Mouse (Mus musculus): ENCODE data around the gene Zfyve27. TPM values are rescaled to one million over a fixed set of nuclear protein-coding genes. Genes with fewer than 3 reads are reported as not detected.

Zfyve27 gene
- polyA plus RNA-seq, 1 experiment from 2014 or later, result 18.4 TPM

DNA sequence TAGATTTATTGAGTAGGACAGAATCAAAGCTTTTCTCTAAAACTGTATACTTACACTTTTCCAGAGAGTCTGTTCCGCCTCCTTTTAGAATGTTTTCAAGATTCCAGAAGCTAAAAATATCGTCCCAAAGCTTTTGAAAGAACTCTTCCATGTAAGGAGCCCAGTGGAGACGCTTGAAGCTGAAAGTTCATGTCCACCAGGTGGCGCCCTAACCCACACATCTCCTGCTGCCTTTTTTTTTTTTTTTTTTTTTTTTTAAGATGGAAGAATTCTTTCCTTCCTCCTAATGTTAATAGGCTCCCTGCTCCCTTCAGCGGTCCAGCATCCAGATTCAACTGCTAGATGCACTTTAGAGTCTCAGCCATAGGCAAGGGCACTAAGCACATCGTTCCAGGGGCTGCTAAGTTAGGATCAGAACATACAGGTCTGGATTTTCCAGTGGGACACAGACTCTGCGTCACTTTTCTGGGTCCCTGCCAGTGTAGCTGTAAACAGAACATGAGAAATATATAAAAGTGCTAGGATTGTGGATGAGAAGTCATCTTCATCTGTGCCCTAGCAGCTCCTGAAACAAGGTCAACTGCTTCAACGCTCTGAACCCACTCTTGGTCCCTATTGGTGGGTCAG is 19.1 kb upstream of the Zfyve27 start:
- Histone ChIP-seq H3K4me1 (replicated peaks) (peaks cover 34% of the 10 kb centered on the region), H3K9ac (no peak overlapping the region), H3K4me3 (no peak overlapping the region), H3K36me3 (no peaks in the 10 kb centered on the region), H3K4me2 (peak overlapping the region; percentile 16; the same call in 1 of the 2 replicates), H3K27me3 (no peaks in the 10 kb centered on the region), H3K9me3 (replicated peaks) (no peaks in the 10 kb centered on the region), H3K27ac (no peak overlapping the region)
- 25% methylated on average over 8 of the region's 8 CpGs for WGBS
- no peak for ATAC-seq (replicated peaks; ENCODE audit: insufficient number of reproducible peaks, insufficient read depth, low FRiP score, low read depth)

DNA sequence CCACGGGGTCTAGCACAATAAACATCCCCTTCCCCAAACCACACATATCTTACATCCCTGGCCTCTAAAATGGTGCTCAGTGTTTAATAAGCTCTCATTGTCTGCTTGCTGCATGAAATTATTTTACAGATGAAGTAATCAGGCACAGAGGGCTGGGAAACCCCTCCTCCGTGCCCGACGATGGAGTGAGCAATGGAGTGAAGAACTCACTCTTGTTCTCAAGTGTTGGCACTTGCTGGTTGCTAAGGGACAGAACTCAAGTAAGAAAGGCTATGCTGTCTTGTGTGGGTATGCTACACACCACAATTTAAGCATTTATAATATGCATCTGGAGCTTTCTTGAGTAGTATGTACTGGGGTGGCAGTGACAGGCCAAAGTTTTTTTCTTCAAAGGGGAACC is 18.5 kb upstream of the Zfyve27 start:
- ATAC-seq (replicated peaks; ENCODE audit: insufficient number of reproducible peaks, insufficient read depth, low FRiP score, low read depth), result no peak
- Histone ChIP-seq H3K9ac (no peak overlapping the region), H3K27ac (no peak overlapping the region)

DNA sequence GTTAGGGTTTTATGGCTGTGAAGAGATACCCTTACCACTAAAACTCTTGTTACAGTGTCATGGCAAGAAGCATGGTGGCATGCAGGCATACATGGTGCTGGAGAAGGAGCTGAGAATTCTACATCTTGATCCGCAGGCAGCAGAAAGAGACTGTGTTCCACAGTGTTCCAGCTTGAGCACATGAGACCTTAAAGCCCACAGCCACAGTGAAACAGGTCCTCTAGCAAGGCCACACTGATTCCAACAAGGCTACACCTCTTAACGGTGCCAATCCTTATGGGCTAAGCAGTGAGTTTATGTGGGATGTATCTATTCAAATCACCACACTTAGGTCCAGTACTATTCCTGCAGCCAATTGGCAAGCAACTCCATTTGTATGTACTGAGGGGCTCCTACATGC is 18.0 kb upstream of the Zfyve27 start:
- Histone ChIP-seq H3K4me1 (replicated peaks) (peaks cover 45% of the 10 kb centered on the region), H3K27me3 (no peaks in the 10 kb centered on the region), H3K4me2 (no peak overlapping the region), H3K9me3 (replicated peaks) (no peaks in the 10 kb centered on the region), H3K4me3 (no peak overlapping the region), H3K36me3 (no peaks in the 10 kb centered on the region), H3K27ac (no peak overlapping the region), H3K9ac (no peak overlapping the region)
- 86% methylated on average over 2 of the region's 2 CpGs for WGBS
- ATAC-seq (replicated peaks; ENCODE audit: insufficient number of reproducible peaks, insufficient read depth, low FRiP score, low read depth), result no peak

More for the DNA sequence above, 18.5 kb upstream of the Zfyve27 start:
- Histone ChIP-seq H3K9me3 (replicated peaks) (no peaks in the 10 kb centered on the region), H3K27me3 (no peaks in the 10 kb centered on the region), H3K4me3 (no peak overlapping the region), H3K4me2 (no peak overlapping the region), H3K36me3 (no peaks in the 10 kb centered on the region), H3K4me1 (replicated peaks) (peaks cover 40% of the 10 kb centered on the region)
- WGBS, result 47% methylated on average over 4 of the region's 4 CpGs

DNA sequence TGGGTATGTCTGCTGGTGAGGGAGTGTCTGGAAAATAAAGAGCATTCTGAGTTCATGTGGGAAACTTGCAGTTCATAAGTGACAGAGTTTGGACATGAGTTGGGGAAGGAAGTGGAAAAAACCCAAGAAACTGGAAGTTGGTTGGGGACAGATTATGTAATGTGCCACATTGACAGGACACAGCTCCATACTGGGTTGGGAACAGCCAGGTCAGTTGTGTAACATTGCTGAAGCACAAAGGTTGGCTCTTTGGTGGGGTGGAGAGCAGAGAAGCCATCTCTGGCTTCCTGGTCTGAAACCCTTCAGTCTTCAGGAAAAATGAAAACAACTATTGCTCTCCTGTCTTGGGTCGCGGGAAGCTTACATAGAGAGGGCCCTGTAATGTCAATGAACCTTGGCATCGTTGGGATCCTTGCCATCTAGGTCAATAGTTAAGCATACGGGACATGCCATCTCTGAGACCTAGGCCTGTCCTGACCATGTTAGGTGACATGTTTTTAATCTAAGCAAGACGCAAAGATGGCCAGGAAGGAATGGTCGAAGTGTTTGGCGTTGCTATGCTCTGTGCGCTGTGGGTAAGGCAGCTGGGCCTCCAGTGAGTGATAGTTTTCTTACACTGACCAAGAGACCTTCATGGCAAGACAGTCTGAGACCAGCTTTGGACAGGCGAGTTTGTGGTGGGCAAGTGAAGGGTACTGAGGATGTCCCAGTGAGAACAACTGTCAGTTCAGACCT is 17.3 kb upstream of the Zfyve27 start:
- no peaks in the 10 kb centered on the region for H3K36me3 ChIP-seq
- H3K9ac ChIP-seq, result peak overlapping the region; percentile 88; the same call in 1 of the 2 replicates
- 88% methylated on average over 9 of the region's 9 CpGs for WGBS
- H3K4me3 ChIP-seq, result peak overlapping the region; percentile 79; the same call in 1 of the 2 replicates
- H3K27me3 ChIP-seq, result no peaks in the 10 kb centered on the region
- peaks cover 52% of the 10 kb centered on the region for H3K4me1 ChIP-seq (replicated peaks)
- peak overlapping the region; percentile 90 for H3K4me2 ChIP-seq
- H3K27ac ChIP-seq, result peak overlapping the region; percentile 91
- no peak for ATAC-seq (replicated peaks; ENCODE audit: insufficient number of reproducible peaks, insufficient read depth, low FRiP score, low read depth)
- H3K9me3 ChIP-seq (replicated peaks), result no peaks in the 10 kb centered on the region

DNA sequence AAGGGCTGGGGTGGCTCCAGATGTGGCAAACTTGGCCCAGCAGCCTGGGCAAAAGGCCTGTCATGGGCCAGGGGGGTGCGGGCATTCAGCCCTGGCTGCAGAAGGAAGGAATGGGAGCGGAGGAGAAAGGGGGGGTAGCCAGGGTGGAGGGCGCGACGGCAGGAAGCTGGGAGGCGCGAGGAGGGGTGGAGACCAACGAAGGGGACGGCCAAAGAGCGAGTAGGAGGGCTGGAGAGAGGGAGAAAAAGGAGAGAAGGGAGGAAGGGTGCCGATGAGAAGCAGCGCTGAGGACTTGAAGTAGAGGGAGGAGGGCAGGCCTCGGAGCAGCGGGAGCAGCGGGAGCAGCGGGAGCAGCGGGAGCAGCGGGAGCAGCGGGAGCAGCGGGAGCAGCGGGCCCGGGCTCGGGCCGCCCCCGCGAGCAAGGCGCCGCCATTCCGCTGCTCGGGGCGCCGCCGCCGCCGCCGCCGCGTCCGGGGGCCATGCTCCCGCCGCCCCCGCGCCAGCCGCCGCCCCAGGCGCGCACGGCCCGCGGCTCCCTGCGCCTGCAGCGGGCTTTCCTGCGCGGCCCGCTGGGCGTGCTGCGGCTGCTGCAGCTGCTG is 16.5 kb upstream of the Zfyve27 start, which contains the start of gene Marveld1:
Gene Marveld1, plus strand, starts transcription at position 231 of the 599 bp plus-strand sequence.
- Histone ChIP-seq H3K4me1 (replicated peaks) (peaks cover 57% of the 10 kb centered on the region), H3K27ac (peak within 1 kb of the TSS; percentile 91), H3K9ac (peak within 1 kb of the TSS; percentile 88), H3K9me3 (replicated peaks) (no peaks in the 10 kb centered on the region), H3K27me3 (no peaks in the 10 kb centered on the region), H3K4me2 (peak within 1 kb of the TSS; percentile 90), H3K4me3 (peak within 1 kb of the TSS; percentile 79), H3K36me3 (no peaks in the 10 kb centered on the region)
- WGBS, result under 1% methylated on average over 25 of the region's 57 CpGs
- ATAC-seq (replicated peaks; ENCODE audit: insufficient number of reproducible peaks, insufficient read depth, low FRiP score, low read depth), result peak; percentile 77

DNA sequence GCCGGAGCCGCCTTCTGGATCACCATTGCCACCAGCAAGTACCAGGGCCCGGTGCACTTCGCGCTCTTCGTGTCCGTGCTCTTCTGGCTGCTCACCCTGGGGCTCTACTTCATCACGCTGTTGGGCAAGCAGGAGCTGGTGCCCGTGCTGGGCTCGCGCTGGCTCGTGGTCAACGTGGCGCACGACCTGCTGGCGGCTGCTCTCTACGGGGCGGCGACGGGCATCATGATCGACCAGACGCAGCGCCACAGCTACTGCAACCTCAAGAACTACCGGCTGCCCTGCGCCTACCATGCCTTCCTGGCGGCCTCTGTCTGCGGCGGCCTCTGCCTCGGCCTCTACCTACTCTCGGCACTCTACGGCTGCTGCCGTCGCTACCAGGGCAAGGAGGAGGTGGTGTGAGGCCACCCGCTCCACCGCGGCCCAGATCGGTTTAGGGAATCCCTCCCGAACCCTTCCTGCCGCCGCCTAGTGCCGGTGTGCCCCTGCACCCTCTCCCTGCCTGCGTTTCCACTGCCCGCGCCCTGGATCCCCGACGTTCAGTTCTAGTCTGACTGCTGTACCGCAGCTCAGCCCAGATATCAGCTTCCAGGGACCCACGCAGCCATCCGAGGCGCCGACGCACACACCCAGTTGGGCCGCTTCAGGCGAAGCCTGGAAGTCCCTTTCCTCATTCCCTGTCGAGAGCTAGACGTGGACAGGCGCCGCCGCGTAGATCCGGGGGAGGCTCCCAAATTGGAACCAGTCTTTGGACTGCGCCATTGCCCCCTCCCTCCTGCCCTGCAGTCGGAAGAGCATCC is 15.8 kb upstream of the Zfyve27 start:
- no peaks in the 10 kb centered on the region for H3K27me3 ChIP-seq
- H3K4me3 ChIP-seq, result peak overlapping the region; percentile 79
- under 1% methylated on average over 63 of the region's 63 CpGs for WGBS
- H3K9ac ChIP-seq, result peak overlapping the region; percentile 88
- no peaks in the 10 kb centered on the region for H3K36me3 ChIP-seq
- ATAC-seq (replicated peaks; ENCODE audit: insufficient number of reproducible peaks, insufficient read depth, low FRiP score, low read depth), result peak; percentile 40
- H3K4me1 ChIP-seq (replicated peaks), result peaks cover 57% of the 10 kb centered on the region
- peak overlapping the region; percentile 90 for H3K4me2 ChIP-seq
- H3K9me3 ChIP-seq (replicated peaks), result no peaks in the 10 kb centered on the region
- peak overlapping the region; percentile 91 for H3K27ac ChIP-seq

DNA sequence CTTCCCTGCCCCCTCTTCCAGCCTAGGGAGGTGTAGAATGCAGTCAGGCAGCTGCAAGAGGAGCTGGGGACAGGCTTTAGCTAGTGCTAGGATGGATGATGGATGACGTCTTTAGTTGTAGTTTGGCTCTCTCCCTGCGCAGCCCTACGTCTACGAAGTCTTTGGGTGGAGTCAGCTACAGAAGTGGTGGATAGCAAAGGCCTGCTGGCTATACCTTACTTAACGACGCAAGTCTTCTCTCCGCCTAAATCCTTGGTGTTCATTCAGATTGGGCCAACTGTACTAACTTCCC is 15.2 kb upstream of the Zfyve27 start:
- peak overlapping the region; percentile 90 for H3K4me2 ChIP-seq
- H3K9ac ChIP-seq, result peak overlapping the region; percentile 88
- H3K27ac ChIP-seq, result peak overlapping the region; percentile 91
- ATAC-seq (replicated peaks; ENCODE audit: insufficient number of reproducible peaks, insufficient read depth, low FRiP score, low read depth), result no peak; the same call in 1 of the 2 replicates
- peaks cover 57% of the 10 kb centered on the region for H3K4me1 ChIP-seq (replicated peaks)
- H3K36me3 ChIP-seq, result no peaks in the 10 kb centered on the region
- H3K27me3 ChIP-seq, result no peaks in the 10 kb centered on the region
- 14% methylated on average over 7 of the region's 7 CpGs for WGBS
- H3K9me3 ChIP-seq (replicated peaks), result no peaks in the 10 kb centered on the region
- peak overlapping the region; percentile 79 for H3K4me3 ChIP-seq

DNA sequence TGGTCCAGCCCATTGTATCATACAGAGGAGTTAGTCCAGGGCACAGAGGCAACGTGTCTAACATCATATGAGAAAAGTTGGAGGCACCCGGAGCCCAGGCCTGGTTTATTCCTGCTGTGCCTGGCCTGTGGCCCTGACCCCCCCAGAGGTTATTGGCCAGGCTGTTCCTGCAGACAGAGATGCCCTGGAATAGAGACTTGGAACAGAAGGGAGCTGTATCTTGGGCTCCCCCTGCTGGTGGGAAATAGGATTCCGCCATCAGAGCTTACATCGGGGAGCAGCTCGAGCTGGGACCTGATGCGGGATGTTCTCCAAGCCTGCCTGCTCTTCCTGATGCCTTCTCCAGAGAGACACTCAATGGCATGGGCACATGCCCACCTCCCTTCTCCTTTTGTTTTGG is 11.8 kb upstream of the Zfyve27 start:
- peaks cover 44% of the 10 kb centered on the region for H3K4me1 ChIP-seq (replicated peaks)
- H3K36me3 ChIP-seq, result no peaks in the 10 kb centered on the region
- H3K9ac ChIP-seq, result no peak overlapping the region
- H3K27me3 ChIP-seq, result no peaks in the 10 kb centered on the region
- no peaks in the 10 kb centered on the region for H3K9me3 ChIP-seq (replicated peaks)
- H3K27ac ChIP-seq, result peak overlapping the region; percentile 35
- H3K4me3 ChIP-seq, result no peak overlapping the region
- H3K4me2 ChIP-seq, result no peak overlapping the region
- WGBS, result 4% methylated on average over 6 of the region's 6 CpGs
- ATAC-seq (replicated peaks; ENCODE audit: insufficient number of reproducible peaks, insufficient read depth, low FRiP score, low read depth), result peak; percentile 10; the same call in 1 of the 2 replicates

DNA sequence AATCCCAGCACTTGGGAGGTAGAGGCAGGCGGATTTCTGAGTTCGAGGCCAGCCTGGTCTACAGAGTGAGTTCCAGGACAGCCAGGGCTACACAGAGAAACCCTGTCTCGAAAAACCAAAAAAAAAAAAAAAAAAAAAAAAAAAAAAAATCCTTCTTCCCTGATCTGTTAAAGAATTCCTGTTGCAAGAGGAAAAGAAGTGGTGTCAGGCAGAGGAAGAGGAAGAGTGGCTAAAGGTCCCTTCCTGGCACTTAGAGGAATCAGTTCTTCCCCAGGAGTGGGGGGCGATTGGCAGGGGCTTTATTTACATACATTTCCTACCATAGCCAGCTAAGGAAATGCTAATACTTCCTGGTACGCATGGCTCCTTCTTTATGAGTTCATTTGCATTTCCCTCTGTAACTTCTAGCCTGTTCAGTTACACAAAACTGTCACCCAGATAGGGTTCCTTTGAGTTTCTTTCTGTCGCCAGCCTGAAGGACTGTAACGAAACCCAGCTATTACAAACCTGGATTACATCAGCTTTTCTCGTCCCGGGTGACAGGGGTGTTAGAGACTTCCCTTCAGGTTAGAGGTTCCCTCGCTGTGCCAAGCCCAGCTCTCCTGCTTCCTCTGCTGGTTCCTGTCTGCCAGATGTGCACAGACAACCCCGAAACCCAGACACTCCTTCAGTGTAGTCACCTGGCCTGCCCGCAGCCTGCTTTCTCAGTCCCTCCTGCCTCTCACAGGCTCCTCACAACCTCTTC is 6.1 kb upstream of the Zfyve27 start:
- H3K9ac ChIP-seq, result no peak overlapping the region
- no peak overlapping the region for H3K4me3 ChIP-seq
- H3K4me2 ChIP-seq, result no peak overlapping the region
- no peak for ATAC-seq (replicated peaks; ENCODE audit: insufficient number of reproducible peaks, insufficient read depth, low FRiP score, low read depth)
- H3K9me3 ChIP-seq (replicated peaks), result no peaks in the 10 kb centered on the region
- 42% methylated on average over 12 of the region's 12 CpGs for WGBS
- H3K27ac ChIP-seq, result no peak overlapping the region
- H3K36me3 ChIP-seq, result no peaks in the 10 kb centered on the region
- no peaks in the 10 kb centered on the region for H3K27me3 ChIP-seq
- H3K4me1 ChIP-seq (replicated peaks), result peaks cover 3% of the 10 kb centered on the region; the same call in 1 of the 2 replicates

DNA sequence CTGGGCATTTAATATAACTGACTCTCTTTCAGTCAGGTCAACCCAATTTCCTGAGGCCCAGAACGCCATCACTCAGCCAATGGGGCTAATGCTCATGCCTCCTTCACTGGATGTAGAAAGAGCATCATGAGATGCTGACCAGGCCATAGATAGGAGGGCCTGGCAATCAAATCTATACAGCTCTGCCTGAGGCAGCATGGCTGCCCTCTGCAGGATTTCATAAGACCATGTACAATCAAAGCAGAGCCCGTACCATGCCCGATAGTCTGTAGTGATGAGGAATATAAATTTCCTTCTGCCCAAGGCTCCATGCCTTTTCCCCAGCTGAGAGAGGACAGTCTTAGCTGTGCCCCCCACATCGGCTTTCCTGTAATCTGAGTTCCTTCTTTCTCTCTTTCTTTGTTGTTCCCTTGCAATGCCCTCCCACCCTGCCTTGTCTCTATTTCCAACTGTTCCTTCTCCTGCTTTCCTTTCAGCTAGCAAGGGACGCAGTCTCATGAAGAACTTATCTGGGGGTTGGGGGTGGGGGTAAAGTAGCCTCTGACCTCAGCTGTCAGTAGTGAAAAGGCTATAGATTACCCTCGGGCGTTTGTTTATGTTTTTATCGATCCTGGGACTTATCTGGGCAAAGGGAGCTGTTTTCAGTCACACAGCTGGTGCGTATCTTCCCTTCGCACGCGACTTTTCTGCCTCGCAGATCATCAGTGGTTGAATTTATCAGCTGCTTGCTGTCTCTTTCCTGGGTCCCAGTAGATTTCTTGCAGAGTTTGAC is 5.3 kb upstream of the Zfyve27 start:
- no peaks in the 10 kb centered on the region for H3K36me3 ChIP-seq
- no peak overlapping the region for H3K4me2 ChIP-seq
- no peak overlapping the region for H3K4me3 ChIP-seq
- no peak for ATAC-seq (replicated peaks; ENCODE audit: insufficient number of reproducible peaks, insufficient read depth, low FRiP score, low read depth)
- peaks cover 3% of the 10 kb centered on the region; the same call in 1 of the 2 replicates for H3K4me1 ChIP-seq (replicated peaks)
- H3K9me3 ChIP-seq (replicated peaks), result no peaks in the 10 kb centered on the region
- H3K27ac ChIP-seq, result no peak overlapping the region
- H3K27me3 ChIP-seq, result no peaks in the 10 kb centered on the region
- WGBS, result 28% methylated on average over 13 of the region's 13 CpGs
- no peak overlapping the region for H3K9ac ChIP-seq
